Mouse (Mus musculus) retina, adult 2 months (tissue): ENCODE results near the gene Scamp3.
"Not testable (repeated sequence)": the region's sequence is repeated elsewhere in the genome, so short reads cannot be mapped to it uniquely, and the experiment has no call there.

Experiments
- DNase-seq: peaks from one replicate; pipeline ENCODE4 v3.0.0-alpha.2; 2012; ENCODE audit warnings: low read depth, low spot score

The Scamp3 gene

DNA sequence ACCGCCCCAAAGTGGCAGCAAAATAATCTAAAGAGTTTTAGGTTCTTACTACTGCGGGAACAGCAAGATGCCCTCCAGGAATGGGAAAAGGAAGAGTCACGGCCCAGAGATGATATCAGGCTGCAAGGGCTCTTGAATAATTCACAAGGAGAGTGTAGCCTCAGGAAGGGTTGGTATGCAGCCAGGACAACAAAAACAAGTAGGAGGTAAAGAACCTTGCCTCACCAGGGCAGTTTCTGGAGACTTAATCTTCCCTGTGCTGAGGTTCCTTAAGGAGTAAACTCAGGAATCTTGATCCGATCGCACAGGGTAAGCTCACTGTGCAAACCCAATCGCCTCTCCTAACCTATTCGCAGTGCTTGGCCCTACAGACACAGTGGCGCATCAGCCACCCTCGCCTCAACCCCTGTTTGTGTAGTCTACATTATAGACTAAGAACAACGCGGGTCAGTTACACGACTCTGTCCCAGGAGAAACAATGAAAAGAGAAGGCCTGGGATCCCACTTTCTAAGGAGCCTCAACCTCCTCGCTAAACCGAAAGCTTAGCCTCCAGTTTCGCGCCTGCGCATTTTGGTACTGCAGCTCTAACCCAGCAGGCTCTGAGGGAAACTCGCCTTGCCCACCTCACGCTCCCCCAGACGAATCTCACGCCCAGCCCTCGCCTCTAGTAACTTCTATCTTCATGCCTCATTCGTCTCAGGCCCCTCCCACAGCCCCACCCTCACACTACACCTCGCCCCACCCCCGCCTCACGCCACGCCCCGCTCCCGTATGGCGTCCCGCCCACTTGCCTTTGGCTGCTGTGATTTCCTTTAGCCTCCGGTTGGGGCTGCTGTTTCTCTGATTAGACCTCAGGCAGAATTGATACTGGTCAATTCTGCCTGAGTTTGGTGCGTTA, 19.0 kb downstream of the Scamp3 start:
- peak; percentile 71 for DNase-seq

DNA sequence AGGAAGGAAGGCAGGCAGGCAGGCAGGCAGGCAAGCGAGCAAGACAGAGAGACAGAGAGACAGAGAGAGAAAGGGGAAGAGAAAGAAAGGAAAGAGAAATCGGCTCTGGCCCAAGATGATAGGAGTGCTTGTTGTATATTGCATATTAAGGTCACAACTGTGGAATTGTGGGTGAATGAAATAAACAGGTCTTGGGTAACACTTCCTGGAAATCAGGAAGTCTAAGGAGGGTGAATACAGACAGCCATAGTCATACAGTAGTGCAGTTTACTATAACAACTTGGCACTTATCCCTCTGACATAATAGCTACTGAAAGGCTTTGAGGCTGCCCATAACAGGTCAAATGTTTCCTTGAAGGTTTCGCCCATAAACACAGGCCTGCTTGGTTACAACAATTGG, 22.6 kb downstream of the Scamp3 start:
- DNase-seq: no peak

DNA sequence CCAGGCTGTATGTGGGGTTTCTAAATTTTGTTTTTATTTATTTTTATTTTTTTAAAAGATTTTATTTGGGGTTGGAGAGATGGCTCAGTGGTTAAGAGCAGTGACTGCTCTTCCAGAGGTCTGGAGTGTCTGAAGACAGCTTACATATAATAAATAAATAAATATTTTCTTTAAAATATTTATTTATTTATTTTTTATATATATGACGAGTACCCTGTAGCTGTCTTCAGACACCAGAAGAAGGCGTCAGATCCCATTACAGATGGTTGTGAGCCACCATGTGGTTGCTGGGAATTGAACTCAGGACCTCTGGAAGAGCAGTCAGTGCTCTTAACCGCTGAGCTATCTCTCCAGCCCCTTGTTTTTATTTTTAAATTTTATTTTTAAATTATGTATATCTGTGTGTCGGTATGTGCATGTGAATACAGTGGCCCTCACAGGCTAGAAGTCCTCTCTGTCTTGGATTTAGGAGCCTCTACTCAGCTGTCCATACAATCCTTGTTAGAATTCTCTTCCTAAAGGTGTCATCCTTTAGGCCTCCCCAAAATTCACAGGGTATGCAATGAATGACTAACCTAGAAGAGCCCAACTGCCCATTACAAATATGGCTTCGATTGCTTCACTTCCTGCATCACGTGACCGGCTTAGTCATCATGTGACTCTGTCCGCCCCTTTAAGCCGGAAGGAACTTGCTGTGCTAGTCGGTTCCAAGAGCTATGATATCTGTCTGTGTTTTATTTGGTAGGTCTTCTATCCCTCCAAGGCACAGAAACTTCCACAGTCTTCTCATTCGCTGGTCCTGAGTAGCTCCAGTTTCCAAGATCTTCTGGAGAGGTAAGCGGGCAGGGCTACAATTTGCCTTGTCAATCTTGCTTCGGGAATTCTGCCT, 25.2 kb downstream of the Scamp3 start, which contains the start of gene Gba:
Gba (plus strand) TSS at position 676 of the 889 bp plus-strand sequence.
- DNase-seq: peak; percentile 87

DNA sequence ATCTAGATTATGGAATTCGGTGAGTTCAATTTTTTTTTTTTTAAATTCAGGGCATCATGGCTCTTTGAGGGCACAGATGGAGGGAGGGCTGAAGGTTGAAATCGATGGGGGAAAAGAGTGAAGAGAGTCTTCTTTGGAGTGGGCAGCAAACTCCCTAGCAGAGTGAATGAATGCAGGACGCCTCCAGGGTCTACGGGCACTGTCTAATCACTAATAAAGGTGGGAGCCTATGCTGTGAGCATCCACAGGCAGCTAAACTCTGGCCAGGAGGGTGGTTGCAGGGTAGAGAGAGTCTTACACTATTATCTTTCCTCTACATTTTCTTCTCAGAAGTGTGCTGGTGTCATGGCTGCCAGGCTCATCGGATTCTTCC, 25.9 kb downstream of the Scamp3 start:
- DNase-seq: no peak

DNA sequence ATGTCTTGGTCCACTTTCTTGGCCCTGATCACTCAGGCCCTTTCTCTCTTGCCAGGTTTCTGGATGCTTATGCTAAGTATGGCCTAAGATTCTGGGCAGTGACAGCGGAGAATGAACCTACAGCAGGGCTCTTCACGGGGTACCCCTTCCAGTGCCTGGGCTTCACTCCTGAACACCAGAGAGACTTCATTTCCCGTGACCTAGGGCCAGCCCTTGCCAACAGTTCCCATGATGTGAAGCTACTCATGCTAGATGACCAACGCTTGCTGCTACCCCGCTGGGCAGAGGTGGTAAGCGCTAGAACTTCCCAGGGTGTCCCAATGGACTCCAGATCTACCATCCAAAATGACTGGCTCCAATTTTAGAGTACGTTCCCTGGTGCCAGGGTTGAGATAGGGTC, 28.8 kb downstream of the Scamp3 start:
- no peak for DNase-seq

DNA sequence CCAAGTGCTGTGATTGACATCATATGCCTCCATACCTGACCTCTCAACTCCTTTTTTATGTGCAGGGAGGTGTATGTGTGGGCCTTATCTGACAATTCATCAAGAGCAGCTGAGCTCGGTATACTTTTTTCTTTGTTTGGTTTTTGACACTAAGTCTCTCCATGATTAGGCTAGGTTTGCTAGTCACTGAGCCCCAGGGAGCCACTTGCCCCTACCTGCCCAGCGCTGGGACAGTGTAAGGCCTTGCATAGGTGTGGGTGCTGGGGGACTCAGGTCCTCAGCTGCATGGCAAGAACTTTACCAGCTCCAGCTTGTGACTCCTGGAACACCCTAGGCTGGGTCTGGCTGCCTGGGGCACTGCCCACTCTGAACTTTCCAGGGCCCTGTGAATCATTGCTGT, 29.4 kb downstream of the Scamp3 start:
- DNase-seq: no peak

GRCm38 (mm10) chr3:89208075-89208657, 30.9 kb downstream of the Scamp3 start:
- DNase-seq: no peak

GRCm38 (mm10) chr3:89208736-89209135, 31.5 kb downstream of the Scamp3 start:
- no peak for DNase-seq

- no peak for DNase-seq
These were observed 32.5 kb downstream of the Scamp3 start for GRCm38 (mm10) chr3:89209731-89210130.

DNA sequence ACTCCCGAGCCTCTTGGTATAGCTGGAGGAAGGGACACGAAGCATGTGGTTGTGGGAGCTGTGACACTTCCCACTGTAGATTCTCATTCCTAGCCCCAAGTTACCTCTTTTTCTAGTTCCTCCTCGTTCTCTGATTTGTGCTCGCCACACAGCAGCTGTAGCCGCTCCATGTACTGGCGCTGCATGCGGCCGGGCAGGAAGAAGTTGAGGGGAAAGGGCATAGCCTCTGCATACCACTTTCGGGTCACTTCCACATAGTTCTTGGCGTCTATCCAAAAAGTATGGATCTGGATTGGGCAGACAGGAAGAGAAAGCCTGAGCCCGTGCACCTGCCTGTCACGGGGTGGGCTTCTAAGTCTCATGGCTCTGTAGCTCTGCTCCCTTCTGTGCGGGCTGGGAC, 32.9 kb downstream of the Scamp3 start:
- no peak for DNase-seq

DNA sequence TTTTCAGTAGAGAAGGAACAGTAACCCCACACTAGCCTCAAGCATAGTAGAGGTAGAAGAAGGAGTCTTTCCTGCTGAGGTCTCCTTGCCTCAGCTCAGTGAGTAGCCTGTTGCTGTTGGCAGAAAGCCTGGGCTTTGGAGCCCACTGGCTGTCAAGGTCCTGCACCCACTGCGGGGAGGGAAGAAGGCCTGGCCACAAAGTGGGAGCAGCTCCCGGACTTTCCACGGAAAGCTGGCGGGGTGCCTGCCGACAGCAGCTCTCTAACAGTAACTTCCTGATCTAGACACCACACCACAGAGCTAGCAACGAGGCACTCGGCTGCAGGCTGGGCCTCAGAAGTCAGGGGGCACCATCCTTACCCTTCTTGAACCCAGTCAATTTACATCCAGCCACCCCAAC, 33.5 kb downstream of the Scamp3 start:
- DNase-seq: no peak

GRCm38 (mm10) chr3:89213803-89214530, 36.7 kb downstream of the Scamp3 start:
- peak; percentile 80 for DNase-seq

DNA sequence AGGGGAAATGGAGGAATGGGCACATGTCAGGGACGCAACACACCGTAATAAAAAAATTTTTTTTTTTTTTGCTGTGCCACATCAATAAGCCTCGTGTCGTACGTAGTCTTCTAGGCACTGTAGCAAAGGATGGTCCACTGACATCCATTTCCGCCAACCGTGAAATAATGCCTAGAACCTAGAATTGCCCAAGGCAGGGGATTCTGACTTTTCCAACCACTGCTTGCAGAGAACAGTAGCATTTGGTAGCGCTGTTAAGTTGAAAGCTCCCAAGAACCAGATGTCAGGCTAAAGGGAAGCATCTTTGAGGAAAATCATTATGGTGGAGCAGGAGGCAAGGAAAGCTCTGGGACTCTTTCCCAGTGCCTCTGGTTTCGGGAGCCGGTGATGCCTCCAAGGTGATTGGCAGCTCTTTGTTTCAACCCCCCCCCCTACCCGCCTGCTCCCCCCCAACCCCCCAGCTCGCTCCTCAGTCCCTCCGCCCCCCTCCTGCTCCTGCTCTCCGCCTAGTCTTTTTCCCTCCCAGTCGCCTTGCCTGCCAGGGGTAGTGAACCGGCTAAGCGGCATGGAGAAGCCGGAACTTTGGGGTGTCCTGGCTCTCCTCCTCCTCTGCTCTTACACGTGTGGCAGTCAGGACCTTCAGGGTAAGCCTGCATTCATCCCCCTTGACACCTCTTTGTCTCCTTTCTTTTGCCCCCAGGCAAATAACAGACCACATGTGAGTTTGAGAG, 37.6 kb downstream of the Scamp3 start, which contains the start of gene Thbs3:
Thbs3 (plus strand) TSS at position 500 of the 731 bp plus-strand sequence.
- no peak for DNase-seq

DNA sequence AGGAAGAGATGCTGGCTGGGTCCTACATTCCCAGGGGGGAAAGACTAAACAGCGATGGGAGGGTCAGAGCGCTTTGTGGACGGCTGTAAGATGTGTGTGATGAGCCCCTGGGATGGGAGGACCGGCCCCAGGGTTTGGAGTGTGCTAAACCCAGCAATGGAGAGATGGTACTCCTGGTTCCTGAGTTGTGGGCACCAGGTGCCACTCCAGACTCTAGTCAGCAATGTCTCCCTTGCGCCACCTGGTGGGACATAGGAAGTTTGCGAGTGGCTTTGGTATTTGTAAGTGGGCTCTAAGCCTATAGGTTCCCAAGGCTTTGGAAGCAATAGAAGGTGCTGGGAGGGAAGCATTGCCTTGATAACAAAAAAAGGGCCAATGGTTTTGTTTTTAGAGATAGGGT, 38.6 kb downstream of the Scamp3 start:
- peak; percentile 70 for DNase-seq

DNA sequence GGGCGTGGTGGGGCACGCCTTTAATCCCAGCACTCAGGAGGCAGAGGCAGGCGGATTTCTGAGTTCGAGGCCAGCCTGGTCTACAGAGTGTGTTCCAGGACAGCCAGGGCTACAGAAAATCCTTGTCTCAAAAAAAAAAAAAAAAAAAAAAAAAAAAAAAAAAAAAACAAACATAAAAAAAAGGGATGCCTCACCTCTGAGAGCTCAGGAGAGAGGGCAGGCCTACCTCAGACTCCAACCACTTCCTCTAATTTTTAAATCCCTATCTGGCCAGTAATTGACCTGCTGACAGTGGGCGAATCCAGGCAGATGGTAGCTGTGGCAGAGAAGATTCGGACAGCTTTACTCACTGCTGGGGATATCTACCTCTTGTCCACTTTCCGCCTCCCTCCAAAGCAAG, 39.1 kb downstream of the Scamp3 start:
- not testable (repeated sequence) for DNase-seq

- no peak for DNase-seq
These were observed 41.0 kb downstream of the Scamp3 start for GRCm38 (mm10) chr3:89218271-89218670.

- DNase-seq: no peak
These were observed 42.3 kb downstream of the Scamp3 start for GRCm38 (mm10) chr3:89219546-89219945.

DNA sequence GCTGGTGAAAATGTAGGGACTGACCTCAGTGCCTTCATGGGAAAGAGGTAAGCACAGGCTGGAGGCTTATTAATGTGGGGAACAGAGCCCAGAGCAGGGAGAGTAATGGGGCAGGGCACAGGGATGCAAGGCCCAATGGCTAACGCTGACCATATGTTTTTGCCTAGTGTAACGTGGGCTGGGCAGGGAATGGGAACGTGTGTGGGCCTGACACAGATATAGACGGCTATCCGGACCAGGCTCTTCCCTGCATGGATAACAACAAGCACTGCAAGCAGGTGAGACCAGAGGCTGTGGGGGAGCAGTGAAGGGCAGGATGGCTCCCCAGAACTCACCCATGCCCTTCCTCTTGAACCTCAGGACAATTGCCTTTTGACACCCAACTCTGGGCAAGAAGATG, 43.9 kb downstream of the Scamp3 start:
- DNase-seq: no peak

DNA sequence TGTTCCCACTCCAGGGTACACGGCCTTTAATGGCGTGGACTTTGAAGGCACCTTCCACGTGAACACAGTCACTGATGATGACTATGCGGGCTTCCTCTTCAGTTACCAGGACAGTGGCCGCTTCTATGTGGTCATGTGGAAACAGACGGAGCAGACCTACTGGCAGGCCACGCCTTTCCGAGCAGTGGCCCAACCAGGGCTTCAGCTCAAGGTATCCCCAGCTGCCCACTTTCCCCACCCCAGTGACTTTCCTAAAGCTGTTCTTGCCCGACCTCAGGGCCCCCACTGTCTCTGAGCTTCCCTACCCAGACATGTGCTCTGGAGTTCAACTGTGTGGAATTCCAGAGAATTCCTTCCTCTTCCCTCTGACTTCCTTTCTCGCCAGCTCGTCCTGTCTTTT, 47.5 kb downstream of the Scamp3 start:
- DNase-seq: no peak

DNA sequence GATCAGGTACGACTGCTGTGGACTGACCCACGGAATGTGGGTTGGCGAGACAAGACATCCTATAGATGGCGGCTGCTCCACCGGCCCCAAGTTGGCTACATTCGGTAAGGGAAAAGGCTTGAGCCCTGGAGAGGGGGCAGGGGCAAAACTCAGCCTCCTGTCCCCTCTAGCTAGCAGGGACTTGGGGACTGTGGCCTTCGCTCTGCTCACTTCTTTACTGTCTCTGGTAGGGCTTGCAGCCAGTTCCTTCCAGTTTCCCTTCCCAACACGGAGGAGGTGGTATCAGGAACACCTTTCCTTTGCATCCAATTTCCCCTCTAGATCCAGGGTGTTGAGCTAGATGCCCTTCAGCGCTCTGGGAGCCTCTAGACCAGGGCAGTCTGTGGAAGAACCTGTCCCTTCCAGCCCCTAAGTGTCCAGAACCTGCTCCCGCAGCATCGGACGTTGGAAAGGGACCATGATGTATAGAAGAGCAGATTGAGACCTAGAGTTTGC, 48.1 kb downstream of the Scamp3 start:
- no peak for DNase-seq

GRCm38 (mm10) chr3:89225918-89226317, 48.6 kb downstream of the Scamp3 start:
- DNase-seq: no peak
